Mouse (Mus musculus) yolk sac, embryonic 10.5 days (tissue): ENCODE measurements at regions not wholly inside any gene's neighbourhood (a gene's known extent, or its start where the extent isn't known, plus 50 kb on each side); places are given as distances from the start of the nearest gene placed in this dataset.

Experiments
- DNase-seq: peaks from one replicate; pipeline ENCODE4 v3.0.0-alpha.2; 2017; ENCODE audit warnings: low spot score

DNA sequence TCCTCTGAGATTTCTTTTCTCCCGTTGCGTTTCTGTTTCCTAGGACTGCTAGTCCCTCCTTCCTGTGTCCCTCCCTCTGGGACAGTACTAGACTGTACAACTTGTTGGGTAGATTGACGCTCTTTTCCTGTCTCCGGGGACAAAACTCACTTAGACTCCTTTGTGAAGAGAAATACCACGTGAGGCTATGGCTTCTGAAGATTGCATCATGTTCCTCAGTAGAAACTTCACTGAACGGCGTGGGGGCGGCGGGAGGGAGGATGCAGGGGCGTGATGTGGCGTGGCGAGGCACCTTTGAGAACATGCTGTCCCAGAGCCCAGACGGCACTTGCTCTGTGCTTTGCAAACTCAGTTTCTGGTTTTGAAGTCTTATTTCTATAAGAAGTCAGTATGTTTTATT is 78.5 kb downstream of the Spata18 start:
- DNase-seq = no peak

- DNase-seq = no peak
Measured at GRCm38 (mm10) chr5:73731423-73731822, 80.2 kb downstream of the Spata18 start.

DNA sequence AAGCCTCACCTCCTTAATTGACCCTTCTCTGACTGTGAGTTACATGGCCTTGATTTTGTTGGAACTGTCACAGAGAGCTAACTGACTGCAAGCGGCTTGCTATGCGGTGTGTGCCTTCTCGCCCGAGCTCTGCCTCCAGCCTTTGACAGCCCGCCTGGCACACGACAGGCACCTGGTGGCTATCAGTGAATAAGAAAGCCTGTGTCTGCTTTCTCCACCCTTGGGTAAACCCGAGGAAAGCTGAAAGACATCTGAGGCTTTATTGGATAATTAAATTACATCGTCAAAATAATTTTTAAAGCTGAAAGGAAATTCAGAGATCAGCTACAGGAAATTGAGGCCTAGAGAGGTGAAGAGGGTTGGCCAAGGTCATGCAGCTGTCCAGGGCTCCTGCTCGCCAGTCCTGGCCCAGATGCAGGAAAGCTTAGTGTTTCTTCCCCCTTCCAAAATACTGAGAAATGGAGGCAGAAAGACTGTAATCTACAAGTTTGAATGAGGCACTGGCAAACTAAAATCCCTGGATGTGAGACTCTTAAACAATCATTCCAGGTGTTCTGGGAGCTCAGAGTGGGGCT is 80.9 kb downstream of the Spata18 start:
- no peak for DNase-seq

GRCm38 (mm10) chr5:73740766-73741165 is 89.6 kb downstream of the Spata18 start:
- no peak for DNase-seq

DNA sequence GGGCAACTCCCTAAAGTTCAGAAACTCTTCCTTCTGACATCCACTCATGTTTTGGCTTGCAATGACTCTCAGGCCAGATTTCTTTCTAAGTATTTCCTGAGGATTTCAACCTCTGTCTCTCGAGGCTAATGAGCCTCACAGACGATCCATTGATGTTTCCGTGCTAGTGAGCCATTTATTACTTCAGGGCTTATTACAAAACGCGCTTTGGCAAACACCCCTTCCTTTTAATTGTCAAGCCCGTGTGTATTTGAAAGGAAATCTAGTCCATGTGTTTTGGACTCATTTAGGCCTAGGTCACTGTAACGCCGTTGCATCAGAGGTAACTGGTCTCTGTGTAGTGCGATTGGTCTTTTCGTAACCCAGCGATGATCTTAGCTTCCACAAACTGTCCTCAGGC is 90.3 kb downstream of the Spata18 start:
- DNase-seq = no peak

- no peak for DNase-seq
Measured at GRCm38 (mm10) chr5:73743953-73744352, 92.8 kb downstream of the Spata18 start.

DNA sequence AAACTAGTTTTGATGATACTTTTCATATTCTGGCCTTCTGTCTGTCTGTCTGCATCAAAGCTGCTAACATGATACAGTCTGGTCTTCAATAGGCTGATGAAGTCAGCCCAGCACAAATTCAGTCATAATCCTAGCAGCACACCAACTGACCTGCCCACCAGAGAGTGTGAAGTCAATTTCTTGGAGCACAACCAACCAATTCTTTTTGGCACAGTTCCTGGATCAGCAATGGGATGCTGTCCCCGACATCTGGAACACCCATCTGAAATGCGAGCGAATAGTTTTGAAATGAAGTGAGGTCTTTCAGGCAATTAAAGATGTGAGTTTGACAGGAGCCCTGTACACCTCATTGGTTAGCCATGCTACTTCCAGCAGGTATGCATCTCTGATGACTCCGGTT is 98.6 kb downstream of the Spata18 start:
- DNase-seq = no peak

DNA sequence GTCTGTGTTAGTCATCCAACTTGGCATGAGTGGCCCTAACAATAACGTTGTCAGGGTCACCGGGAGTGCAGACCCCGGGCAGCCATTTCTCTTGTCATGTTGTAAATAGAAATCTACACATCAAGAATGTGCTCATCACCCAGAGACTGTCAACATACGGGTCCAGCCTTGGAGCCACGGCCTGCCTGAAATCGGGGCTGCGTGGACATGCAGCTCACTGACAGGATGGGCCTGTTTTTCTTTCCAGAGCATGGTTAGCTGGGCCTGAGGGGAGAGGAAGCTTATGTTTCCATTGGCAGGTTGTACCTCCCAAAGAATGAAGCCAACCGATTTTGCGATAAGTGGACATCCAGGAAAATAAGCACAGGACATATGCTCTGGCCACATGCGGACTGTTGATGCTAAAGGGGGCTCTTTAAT is 101.1 kb downstream of the Spata18 start:
- DNase-seq = no peak

DNA sequence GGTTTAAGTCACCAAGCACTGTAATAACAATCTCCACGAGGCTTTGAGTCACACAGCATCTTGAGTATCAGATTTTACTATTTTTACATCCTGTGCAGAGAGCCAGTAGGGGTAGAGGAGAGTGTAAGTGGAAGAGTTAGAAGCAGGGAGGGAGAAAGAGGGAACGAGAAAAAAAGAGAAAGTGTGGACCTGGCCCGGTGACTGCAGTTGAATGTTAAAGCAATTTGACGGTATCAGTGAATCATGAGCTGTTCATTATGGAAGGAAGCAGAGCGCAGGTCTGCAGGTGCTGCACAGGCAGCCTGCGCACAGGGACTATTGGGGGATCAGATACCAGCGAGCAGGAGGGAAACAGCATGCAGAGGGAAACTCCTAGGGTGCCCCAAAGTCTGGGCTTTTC is 102.6 kb downstream of the Spata18 start:
- no peak for DNase-seq

GRCm38 (mm10) chr5:73758534-73758933 is 107.4 kb downstream of the Spata18 start:
- no peak for DNase-seq

- no peak for DNase-seq
Measured at GRCm38 (mm10) chr5:73761236-73761635, 110.1 kb downstream of the Spata18 start.

DNA sequence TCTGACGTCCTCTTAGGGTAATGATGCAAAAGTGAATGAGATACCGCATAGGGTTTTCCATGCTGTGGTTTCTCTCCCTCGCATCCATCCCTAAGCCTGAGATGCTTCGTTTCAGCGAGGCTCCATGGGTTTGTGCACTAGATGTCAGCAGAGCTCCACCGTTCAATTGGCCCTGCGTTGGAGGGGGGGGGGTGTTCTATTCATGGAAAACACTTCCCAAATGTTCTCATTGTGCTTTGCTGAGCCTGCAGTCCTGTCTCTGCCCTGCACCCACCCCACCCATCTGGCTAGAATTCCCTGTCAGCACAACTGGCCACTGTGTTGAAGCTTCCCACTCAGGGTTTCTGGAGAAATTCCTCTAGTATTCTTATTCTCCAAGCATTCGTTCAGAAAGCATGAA is 110.5 kb downstream of the Spata18 start:
- DNase-seq = peak; percentile 27

GRCm38 (mm10) chr5:73764226-73764625 is 113.0 kb downstream of the Spata18 start:
- DNase-seq = no peak

DNA sequence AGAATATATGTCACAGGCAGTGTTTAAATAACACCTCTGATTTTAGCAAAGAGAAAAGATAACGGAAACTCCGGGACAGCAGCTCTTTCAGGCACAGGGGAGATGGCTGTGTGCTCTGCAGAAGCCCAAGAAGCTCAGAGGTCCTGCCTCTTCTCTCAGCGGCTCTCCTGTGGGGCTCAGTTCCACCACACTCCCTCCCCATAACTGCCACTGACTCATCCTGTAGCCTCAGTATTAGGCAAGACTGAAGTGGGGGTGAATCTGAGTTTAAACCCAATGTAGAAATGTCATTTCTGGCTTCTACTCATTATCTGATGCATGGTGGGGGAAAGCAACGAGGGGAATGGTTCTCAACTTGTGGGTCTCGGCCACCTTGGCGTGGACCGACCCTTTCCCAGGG is 114.3 kb downstream of the Spata18 start:
- DNase-seq = no peak

DNA sequence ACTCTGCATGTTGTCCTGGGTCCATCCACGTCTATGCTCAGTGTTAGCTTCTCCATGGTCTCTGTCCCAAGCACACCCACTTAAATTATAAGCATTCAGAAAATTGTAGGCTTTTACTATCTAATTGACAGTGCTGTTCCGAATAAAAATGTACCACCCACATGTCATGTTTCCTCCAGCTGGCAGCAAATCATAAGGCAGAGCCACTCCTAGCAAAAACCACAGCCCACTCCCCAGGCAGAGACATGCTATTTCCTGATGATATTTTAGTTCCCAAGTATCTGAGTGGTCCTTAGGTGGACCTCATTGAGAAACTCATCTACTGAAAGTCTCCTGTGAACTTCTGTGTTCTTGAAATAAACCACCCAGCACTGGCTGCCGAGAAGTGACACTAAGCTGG is 117.1 kb downstream of the Spata18 start:
- DNase-seq = no peak

GRCm38 (mm10) chr5:73775775-73776548 is 124.8 kb downstream of the Spata18 start:
- no peak for DNase-seq

DNA sequence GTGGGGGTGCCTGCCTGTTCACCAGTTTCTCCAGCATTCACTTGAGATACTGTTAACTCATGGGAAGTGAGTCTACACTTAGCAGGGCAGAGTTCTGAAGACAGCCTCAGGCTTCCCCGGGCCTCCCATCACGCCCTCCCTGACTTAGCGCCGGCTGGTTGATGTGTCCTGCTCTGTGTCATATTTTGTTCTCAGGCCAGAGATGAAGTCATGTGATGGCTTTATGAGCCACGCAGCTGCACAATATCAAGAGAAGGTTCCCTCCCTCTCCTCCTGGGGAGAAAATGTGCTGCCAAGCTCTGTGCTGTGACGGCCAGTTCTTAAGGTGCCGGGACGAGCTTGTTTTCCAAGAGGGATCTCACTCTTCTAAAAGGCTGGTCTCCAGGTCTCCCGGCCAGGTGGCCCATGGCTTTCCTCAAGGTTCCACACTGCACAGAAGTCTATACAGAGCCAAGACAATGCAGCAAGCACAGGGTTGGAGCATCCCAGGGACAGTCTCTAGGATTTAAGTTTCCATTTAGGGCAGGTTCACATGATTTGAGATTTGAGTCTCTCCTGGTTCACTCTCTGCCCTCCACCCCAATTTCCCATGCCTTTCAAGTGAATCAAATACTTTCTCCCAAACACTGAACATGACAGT is 126.2 kb downstream of the Spata18 start:
- DNase-seq = no peak

DNA sequence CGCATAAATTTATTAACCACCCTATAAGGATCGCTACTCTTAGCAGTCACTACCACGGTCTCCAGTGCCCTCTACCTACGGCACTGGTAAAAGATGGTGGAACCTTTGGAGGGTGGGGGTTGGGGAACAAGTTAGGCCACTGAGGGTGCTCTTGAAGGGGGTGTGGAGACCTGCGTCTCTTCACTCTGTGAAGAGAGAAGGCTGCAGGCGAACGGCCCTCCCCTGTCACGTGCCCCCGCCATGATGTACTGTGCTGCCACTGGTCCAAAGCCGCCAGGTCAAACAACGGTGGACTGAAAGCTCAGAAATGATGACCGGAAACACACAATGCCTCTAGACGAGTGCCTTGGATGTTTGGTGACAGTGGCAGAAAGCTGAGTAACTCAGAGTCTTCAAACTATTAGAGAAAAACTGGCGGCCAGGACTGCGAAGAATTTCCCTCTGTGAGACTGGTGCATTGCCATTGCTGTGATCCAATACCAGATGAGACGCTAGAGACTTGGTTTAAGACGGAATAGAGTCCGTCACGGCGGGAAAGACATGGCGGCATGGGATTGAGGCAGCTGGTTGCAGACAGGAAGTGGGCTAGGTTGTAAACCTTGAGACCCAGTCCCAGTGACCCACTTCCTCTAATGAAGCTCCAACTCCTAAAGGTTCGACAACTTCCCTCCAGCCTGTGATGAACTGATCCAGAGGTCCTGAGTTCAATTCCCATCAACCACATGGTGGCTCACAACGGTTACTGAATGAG is 130.2 kb downstream of the Spata18 start:
- no peak for DNase-seq

- peak; percentile 46 for DNase-seq
Measured at GRCm38 (mm10) chr5:73782214-73783091, 131.3 kb downstream of the Spata18 start.

DNA sequence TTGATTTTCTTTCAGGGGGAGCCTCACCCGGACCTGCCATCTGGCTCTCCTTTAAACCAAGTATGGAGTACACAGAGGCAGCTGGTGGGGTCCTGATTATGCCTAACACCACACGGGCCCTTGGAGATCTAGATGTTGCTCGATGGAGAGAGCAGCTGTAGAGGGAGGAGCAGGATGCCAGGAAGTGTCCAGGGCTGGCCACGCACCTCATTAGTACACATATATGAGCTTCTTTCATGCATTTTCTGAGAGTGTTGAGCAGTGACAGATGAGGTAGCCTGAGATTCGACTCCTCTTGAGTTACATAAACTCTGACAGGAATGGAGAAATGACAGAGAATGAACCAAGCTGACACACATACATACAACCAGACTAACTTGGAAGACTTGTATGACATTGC is 136.1 kb downstream of the Spata18 start:
- no peak for DNase-seq

- DNase-seq = no peak
Measured at GRCm38 (mm10) chr5:73792216-73792615, 141.0 kb downstream of the Spata18 start.

DNA sequence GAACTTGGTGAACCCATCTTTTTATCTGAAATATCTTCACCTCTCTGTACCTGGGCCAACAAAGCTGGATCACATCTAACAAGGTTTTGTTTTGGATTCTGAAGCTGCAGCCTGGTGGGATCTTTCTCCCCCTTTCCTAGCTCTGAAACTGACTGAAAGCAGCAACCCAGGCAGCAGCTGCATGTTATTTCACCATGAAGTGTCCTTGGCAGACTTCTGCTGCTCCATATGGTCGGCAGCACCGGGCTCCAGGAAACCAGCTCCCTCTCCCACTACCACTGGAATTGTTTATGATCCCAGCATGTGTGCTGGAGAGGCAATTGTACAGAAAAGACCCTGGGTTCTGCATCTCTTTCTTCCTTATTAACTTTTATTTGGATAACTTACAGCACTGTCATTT is 145.0 kb downstream of the Spata18 start:
- DNase-seq = no peak
